Mouse (Mus musculus): Measurements from ENCODE around the gene Ano10.

- TF ChIP-seq CTCF (IDR thresholded peaks at IDR 0.05; ENCODE audit: borderline replicate concordance, insufficient read depth, low read depth, low read length) (no peak), POLR2A (IDR thresholded peaks at IDR 0.05; ENCODE audit: borderline replicate concordance, insufficient read depth, low read length) (no peak)
Observed at GRCm38 (mm10) chr9:122205543-122206200, 88.6 kb downstream of the Ano10 start.

Data from cerebellum, adult 2 months (tissue).